Mouse (Mus musculus) gastrocnemius, postnatal 14 days (tissue): Measurements from ENCODE around the gene Gls2. TPM values are rescaled to one million over a fixed set of nuclear protein-coding genes. Genes with fewer than 3 reads are reported as not detected.

ENCODE experiments used
- DNase-seq: peaks from one replicate; pipeline ENCODE4 v3.0.0; 2021; ENCODE audit warnings: mixed read lengths
- intact Hi-C: fragments of 180-260 bp; cut with DNase I; formaldehyde crosslinking; loops from one replicate; pipeline ENCODE4 v1.15.1; 2025; ENCODE audit warnings: low total_unique reads
- total RNA-seq, 2 experiments: library from RNA; stranded (reverse); gene quantifications; 2 replicates each; pipeline ENCODE4 v1.2.3; 2021

Gene Gls2
- total RNA-seq, 2 experiments from 2014 or later, result 0.88 to 1.1 TPM

- intact Hi-C loops, result no loop called here
- no peak for DNase-seq
These were observed 31.3 kb downstream of the Gls2 start, which contains the start of gene Mip for GRCm38 (mm10) chr10:128225538-128225937. Gene Mip, plus strand, starts transcription at chr10:128225838.

DNA sequence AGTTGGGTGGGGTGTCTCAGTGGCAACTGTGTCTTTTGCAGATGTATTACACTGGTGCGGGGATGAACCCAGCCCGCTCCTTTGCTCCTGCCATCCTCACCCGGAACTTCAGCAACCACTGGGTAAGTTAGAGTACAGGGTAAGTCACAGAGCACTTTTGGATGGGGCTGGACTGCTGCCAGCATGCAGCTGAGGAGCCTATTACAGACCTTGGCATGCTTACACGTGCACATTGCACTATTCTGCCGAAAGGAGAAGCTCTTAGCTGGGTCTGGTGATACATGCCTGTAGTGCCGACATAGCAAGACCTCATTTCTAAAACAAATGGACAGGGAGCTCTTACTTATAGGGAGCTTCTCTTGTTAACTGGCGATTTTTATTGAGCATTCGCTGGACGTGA is 33.3 kb downstream of the Gls2 start:
- intact Hi-C loops, result no loop called here
- DNase-seq, result no peak

GRCm38 (mm10) chr10:128228009-128228408 is 33.8 kb downstream of the Gls2 start:
- DNase-seq, result no peak
- intact Hi-C loops, result no loop called here

DNA sequence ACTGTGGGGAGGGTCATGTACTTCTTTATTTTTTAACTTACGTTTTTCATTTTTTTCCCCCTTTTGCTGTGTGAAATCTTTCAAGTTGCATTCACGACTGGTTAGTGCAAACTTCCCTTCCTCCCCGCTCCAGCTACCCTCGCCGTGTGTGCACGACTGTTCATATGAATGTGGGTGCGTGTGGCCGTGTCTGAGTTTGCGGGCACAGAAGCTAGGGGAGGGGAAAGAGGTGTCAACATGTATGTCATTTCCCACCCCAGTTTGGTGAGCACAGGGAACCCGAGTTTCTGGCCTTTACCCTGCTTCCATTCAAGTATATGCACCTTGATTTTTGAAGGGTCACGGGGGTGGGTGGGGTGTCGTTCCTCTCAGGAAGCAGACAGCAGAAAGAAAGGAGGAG is 36.3 kb downstream of the Gls2 start:
- DNase-seq, result no peak

GRCm38 (mm10) chr10:128231146-128231545 is 36.9 kb downstream of the Gls2 start:
- no peak for DNase-seq
- intact Hi-C loops, result no loop called here

More for the DNA sequence above, 36.3 kb downstream of the Gls2 start:
- intact Hi-C loops, result no loop called here

- peak; percentile 86 for DNase-seq
- intact Hi-C loops, result no loop called here
These were observed 37.6 kb downstream of the Gls2 start, which contains the start of gene Timeless for GRCm38 (mm10) chr10:128231697-128232419. Gene Timeless, plus strand, starts transcription at chr10:128232065.

DNA sequence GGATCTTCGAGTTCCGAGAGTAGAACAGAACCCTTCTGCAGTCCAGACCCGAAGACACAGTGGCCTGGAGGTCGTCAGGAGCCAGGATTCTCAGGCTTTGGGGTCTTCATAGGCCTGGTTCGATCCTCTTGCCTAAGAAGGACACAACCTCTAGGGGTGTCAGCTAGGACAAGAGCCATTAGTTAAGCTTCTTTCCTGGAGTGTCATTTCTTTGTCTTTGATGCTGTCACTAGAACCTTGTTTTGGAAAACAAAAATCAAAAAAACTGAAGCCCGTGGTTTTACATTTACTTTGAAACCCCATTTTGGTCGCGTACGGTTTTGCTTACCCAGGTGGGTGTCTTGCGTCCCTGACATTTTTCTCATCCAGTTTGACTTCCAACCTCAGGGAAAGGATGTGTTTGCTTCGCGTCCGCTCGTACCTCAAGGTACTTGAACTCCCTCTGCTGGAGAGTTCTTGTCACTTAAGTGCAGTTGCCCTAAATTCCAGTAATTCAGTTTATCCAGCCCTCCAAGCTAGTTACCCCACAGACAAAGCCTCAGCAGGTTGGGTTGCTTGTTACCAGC is 38.2 kb downstream of the Gls2 start:
- intact Hi-C loops, result no loop called here
- peak; percentile 29 for DNase-seq

- DNase-seq, result no peak
- intact Hi-C loops, result no loop called here
These were observed 42.1 kb downstream of the Gls2 start for GRCm38 (mm10) chr10:128236321-128236720.

DNA sequence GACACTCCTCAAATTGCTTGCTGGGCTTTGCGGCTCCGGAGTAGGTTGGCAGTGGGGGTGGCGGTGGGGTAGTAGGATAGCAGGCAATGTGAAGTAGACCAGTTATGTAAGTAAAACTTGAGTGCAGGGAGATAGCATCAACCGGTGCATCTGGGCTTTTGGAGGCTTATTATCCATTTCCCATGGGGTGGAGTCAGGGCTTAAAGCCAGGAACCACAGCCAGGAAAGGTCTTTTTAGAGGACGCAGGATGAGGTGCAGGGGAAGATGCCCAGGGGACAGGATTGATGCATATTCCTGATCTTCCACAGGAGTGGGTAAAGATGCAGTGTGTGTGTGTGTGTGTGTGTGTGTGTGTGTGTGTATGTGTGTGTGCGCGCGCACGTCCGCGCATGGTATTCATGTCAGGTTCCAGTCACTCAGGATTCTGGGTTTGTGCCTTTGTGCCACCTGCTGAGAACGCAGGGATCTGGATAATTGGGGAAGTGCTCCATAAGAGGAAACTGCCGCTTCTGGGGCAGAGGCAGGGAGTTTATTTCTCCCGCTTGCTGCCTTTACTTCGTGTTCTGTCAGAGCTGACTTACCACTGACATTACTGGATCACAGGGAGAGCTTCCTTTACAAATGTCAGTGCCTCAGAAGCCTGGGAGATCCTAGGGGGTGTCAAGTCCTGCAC is 43.7 kb downstream of the Gls2 start:
- peak; percentile 31 for DNase-seq
- intact Hi-C loops, result no loop called here

DNA sequence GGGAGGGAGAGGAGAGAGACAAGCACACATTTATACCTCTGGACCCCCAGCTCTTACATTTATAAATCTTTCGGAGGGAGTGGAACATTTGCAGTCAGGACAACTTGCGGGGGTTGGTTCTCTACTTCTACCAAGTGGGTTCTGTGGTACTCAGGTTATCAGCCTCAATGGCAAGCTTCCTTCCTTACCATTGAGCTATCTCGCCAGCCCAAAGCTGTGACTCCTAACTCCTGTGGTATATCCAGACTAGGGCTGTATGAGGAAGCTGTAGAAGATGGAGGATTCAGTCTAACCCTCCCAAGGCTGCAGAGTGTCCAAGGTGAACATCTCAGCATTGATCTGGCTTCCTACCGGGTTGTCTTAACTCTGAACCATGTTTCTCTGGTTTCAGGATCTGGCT is 44.9 kb downstream of the Gls2 start:
- DNase-seq, result no peak
- intact Hi-C loops, result no loop called here

DNA sequence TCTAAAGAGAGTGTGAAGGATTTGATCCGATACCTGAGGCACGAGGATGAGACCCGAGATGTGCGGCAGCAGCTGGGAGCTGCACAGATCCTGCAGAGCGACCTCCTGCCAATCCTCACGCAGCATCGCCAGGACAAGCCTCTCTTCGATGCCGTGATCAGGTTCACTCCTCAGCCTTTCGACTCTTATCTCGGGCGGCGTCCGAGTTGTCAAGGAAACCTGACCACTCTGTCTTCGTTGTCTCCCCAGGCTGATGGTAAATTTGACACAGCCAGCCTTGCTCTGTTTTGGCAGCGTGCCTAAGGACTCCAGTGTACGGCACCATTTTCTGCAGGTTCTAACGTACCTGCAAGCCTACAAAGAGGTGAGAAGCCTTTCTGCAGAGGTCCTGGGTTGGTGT is 45.9 kb downstream of the Gls2 start:
- DNase-seq, result no peak
- intact Hi-C loops, result no loop called here

DNA sequence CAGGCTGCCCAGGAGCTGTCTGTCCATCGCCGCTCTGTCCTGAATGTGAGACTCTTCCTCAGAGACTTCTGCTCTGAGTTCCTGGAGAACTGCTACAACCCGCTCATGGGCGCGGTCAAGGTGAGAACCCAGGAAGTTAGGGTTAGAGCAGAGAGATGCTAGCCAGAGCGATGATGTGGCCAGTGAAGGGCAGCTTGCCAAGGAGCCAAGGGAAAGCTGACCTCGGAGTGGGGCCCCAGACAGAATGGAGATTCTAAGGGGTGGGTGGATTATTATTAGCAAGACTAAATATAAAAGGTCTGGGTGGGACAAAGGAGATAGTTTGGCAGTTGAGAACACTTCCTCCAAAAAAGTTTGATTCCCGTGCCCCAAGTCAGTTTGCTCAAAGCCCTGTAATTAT is 49.0 kb downstream of the Gls2 start:
- intact Hi-C loops, result no loop called here
- DNase-seq, result no peak

GRCm38 (mm10) chr10:128244121-128244520 is 49.9 kb downstream of the Gls2 start:
- intact Hi-C loops, result no loop called here
- no peak for DNase-seq

- intact Hi-C loops, result no loop called here
- peak; percentile 65 for DNase-seq
These were observed 52.9 kb downstream of the Gls2 start for GRCm38 (mm10) chr10:128247020-128247732.

DNA sequence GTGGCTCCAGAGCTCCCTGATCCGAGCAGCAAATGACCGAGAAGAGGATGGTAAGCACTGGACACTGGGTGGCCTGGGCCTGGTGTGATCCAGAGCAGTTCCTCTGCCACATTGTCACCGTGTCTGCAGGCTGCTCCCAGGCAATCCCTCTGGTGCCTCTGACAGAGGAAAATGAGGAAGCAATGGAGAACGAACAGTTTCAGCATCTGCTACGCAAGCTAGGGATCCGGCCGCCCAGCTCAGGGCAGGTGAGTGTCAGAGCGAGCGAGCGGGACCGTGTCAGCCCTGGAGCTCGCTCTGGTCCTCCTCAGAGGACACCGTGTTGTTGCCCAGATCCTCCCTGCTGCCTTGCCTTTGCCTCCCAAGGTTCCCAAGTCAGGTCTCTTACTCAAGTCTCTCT is 56.3 kb downstream of the Gls2 start:
- intact Hi-C loops, result no loop called here
- no peak for DNase-seq

DNA sequence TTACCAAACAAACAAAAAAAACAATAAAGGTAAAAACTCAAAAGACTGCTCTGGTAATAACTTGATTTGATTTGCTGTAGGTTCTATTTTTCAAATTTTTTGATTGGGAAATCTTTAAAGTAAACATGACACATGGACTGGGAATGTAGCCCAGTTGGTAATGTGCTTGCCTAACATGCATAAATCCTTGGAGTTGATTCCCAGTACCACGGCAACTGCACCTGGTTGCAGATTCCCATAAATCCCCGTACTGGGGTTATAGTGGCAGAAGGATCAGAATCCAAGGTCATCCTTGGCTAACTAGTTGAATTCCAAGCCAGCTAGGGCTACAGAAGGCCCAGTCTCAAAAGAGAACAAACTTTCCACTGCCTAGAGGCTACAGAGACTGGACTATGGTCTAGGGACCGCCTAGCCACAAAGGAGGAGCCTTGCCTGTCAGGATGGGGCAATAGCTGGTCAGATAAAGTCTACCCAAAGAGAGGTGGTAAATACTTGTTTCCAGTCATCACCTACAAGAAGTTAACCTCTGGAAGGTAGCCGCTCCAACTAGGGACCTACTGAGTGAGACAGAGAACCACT is 59.5 kb downstream of the Gls2 start, which contains the start of gene Apon:
Gene Apon (plus strand): TSS at position 420 of the 579 bp plus-strand sequence.
- intact Hi-C loops, result no loop called here
- no peak for DNase-seq

DNA sequence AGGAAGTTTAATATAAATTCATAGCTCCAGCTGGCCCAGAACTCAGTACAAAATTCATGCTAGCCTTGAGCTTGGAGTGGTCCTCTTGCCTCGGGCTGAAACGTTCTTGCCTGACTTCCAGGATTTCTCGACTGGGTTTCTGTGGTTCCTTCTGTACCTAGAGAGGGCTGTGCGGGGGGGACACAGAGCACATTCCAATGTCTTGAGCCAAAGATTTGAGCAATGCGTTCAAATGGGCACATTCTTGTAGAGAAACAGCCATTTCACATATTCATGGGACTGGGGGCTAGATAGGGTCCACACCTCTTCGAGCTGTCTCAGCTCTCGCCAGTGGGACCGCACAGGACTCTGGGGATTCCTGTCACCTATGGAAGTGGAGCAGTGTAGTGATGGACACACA is 61.7 kb downstream of the Gls2 start:
- intact Hi-C loops, result no loop called here
- no peak for DNase-seq

DNA sequence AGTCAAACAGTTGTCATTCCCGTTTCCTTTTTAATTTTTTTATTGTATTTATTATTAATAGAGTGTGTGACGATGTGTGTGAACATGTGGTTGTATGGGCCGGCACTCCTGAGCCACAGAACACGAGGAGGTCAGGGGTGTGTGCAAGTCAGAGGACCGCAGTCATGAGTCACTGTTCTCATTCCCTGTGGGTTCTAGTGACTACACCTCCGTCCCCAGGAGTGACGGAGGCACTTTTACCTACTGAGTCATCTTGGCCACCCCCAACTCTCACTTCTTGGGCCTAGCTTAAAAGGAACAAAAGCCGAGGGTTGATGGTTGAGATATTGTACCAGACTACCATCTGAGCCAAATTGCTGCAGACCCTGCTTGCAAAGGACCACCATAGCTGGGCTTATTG is 62.1 kb downstream of the Gls2 start:
- intact Hi-C loops, result no loop called here
- no peak for DNase-seq

DNA sequence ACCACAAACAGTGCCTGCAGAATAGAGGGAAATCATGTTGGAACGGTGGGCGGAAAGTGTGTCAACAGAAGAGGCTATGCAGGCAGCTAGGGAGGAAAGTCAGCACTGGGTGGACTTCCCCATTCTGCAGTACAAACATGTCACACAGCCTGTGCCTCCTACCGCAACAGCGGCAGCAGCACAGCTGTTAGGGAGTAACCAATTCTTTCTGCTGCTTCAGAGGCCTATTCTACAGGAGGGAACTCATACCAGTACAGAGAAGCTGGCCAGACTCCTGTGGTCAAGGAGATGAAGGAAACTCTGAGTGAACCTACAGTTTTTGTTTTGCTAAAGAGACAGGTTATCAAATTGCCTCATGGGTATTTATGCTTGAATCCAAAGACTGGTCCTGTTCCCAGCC is 64.7 kb downstream of the Gls2 start:
- intact Hi-C loops, result no loop called here
- DNase-seq, result no peak
